Mouse (Mus musculus): ENCODE measurements around the gene Ank2. TPM values are rescaled to one million over a fixed set of nuclear protein-coding genes. Genes with fewer than 3 reads are reported as not detected.

The Ank2 gene
- polyA plus RNA-seq, 1 experiment, result 423 TPM

GRCm38 (mm10) chr3:127362611-127363393, 136.3 kb downstream of the Ank2 start:
- H3K4me3 ChIP-seq (ENCODE audit: insufficient read depth, low read depth, low read length), result no peak overlapping the region
- peaks cover 4% of the 10 kb centered on the region for H3K4me1 ChIP-seq (ENCODE audit: control insufficient read depth, insufficient read depth, low read length)
- 79% methylated on average over 9 of the region's 9 CpGs for WGBS
- no peak overlapping the region for H3K27ac ChIP-seq (ENCODE audit: insufficient read depth, low read depth, low read length)
- TF ChIP-seq POLR2A (IDR thresholded peaks at IDR 0.05; ENCODE audit: insufficient read depth, low read depth, low read length) (no peak), CTCF (IDR thresholded peaks at IDR 0.05; ENCODE audit: insufficient read depth, low read depth, low read length) (no peak)

GRCm38 (mm10) chr3:127361846-127362245, 137.3 kb downstream of the Ank2 start:
- no peak overlapping the region for H3K4me3 ChIP-seq (ENCODE audit: insufficient read depth, low read depth, low read length)
- TF ChIP-seq CTCF (IDR thresholded peaks at IDR 0.05; ENCODE audit: insufficient read depth, low read depth, low read length), result no peak
- no peak for TF ChIP-seq POLR2A (IDR thresholded peaks at IDR 0.05; ENCODE audit: insufficient read depth, low read depth, low read length)
- WGBS, result 90% methylated on average over 8 of the region's 8 CpGs
- H3K27ac ChIP-seq (ENCODE audit: insufficient read depth, low read depth, low read length), result no peak overlapping the region
- peaks cover 4% of the 10 kb centered on the region for H3K4me1 ChIP-seq (ENCODE audit: control insufficient read depth, insufficient read depth, low read length)

- Histone ChIP-seq H3K4me3 (ENCODE audit: insufficient read depth, low read depth, low read length) (no peak overlapping the region), H3K27ac (ENCODE audit: insufficient read depth, low read depth, low read length) (no peak overlapping the region), H3K4me1 (ENCODE audit: control insufficient read depth, insufficient read depth, low read length) (peaks cover 4% of the 10 kb centered on the region)
- WGBS, result 68% methylated on average over 5 of the region's 5 CpGs
- no peak for TF ChIP-seq CTCF (IDR thresholded peaks at IDR 0.05; ENCODE audit: insufficient read depth, low read depth, low read length)
These were observed 137.8 kb downstream of the Ank2 start for GRCm38 (mm10) chr3:127361384-127361783.

GRCm38 (mm10) chr3:127355252-127355651, 143.9 kb downstream of the Ank2 start:
- WGBS, result 52% methylated on average over 5 of the region's 5 CpGs
- TF ChIP-seq CTCF (IDR thresholded peaks at IDR 0.05; ENCODE audit: insufficient read depth, low read depth, low read length) (no peak), POLR2A (IDR thresholded peaks at IDR 0.05; ENCODE audit: insufficient read depth, low read depth, low read length) (no peak)
- H3K27ac ChIP-seq (ENCODE audit: insufficient read depth, low read depth, low read length), result no peak overlapping the region
- H3K4me1 ChIP-seq (ENCODE audit: control insufficient read depth, insufficient read depth, low read length), result no peaks in the 10 kb centered on the region
- H3K4me3 ChIP-seq (ENCODE audit: insufficient read depth, low read depth, low read length), result no peak overlapping the region

GRCm38 (mm10) chr3:127350602-127351362, 148.4 kb downstream of the Ank2 start:
- Histone ChIP-seq H3K4me3 (ENCODE audit: insufficient read depth, low read depth, low read length) (no peak overlapping the region), H3K27ac (ENCODE audit: insufficient read depth, low read depth, low read length) (no peak overlapping the region), H3K4me1 (ENCODE audit: control insufficient read depth, insufficient read depth, low read length) (no peaks in the 10 kb centered on the region)
- no peak for TF ChIP-seq CTCF (IDR thresholded peaks at IDR 0.05; ENCODE audit: insufficient read depth, low read depth, low read length)
- TF ChIP-seq POLR2A (IDR thresholded peaks at IDR 0.05; ENCODE audit: insufficient read depth, low read depth, low read length), result no peak
- WGBS, result 94% methylated on average over 9 of the region's 9 CpGs

- no peak overlapping the region for H3K4me3 ChIP-seq (ENCODE audit: insufficient read depth, low read depth, low read length)
- no peak overlapping the region for H3K27ac ChIP-seq (ENCODE audit: insufficient read depth, low read depth, low read length)
- WGBS, result 79% methylated on average over 7 of the region's 7 CpGs
- no peak for TF ChIP-seq POLR2A (IDR thresholded peaks at IDR 0.05; ENCODE audit: insufficient read depth, low read depth, low read length)
- H3K4me1 ChIP-seq (ENCODE audit: control insufficient read depth, insufficient read depth, low read length), result no peaks in the 10 kb centered on the region
These were observed 150.2 kb downstream of the Ank2 start for GRCm38 (mm10) chr3:127348926-127349325.

- H3K27ac ChIP-seq (ENCODE audit: insufficient read depth, low read depth, low read length), result no peak overlapping the region
- WGBS, result 26% methylated on average over 8 of the region's 8 CpGs
- no peak for TF ChIP-seq CTCF (IDR thresholded peaks at IDR 0.05; ENCODE audit: insufficient read depth, low read depth, low read length)
- TF ChIP-seq POLR2A (IDR thresholded peaks at IDR 0.05; ENCODE audit: insufficient read depth, low read depth, low read length), result no peak
These were observed 153.2 kb downstream of the Ank2 start for GRCm38 (mm10) chr3:127345860-127346459.

GRCm38 (mm10) chr3:127341300-127341699, 157.8 kb downstream of the Ank2 start:
- no peak overlapping the region for H3K4me3 ChIP-seq (ENCODE audit: insufficient read depth, low read depth, low read length)
- no peak for TF ChIP-seq POLR2A (IDR thresholded peaks at IDR 0.05; ENCODE audit: insufficient read depth, low read depth, low read length)
- TF ChIP-seq CTCF (IDR thresholded peaks at IDR 0.05; ENCODE audit: insufficient read depth, low read depth, low read length), result no peak
- H3K27ac ChIP-seq (ENCODE audit: insufficient read depth, low read depth, low read length), result no peak overlapping the region; the same call in 1 of the 2 replicates
- WGBS, result 32% methylated on average over 2 of the region's 2 CpGs
- H3K4me1 ChIP-seq (ENCODE audit: control insufficient read depth, insufficient read depth, low read length), result peaks cover 2% of the 10 kb centered on the region; the same call in 1 of the 2 replicates

More at GRCm38 (mm10) chr3:127345860-127346459, 153.2 kb downstream of the Ank2 start:
- Histone ChIP-seq H3K4me1 (ENCODE audit: control insufficient read depth, insufficient read depth, low read length) (peaks cover 2% of the 10 kb centered on the region; the same call in 1 of the 2 replicates), H3K4me3 (ENCODE audit: insufficient read depth, low read depth, low read length) (no peak overlapping the region)

- H3K4me1 ChIP-seq (ENCODE audit: control insufficient read depth, insufficient read depth, low read length), result no peaks in the 10 kb centered on the region; the same call in 1 of the 2 replicates
- H3K4me3 ChIP-seq (ENCODE audit: insufficient read depth, low read depth, low read length), result no peak overlapping the region
- TF ChIP-seq CTCF (IDR thresholded peaks at IDR 0.05; ENCODE audit: insufficient read depth, low read depth, low read length), result no peak
- TF ChIP-seq POLR2A (IDR thresholded peaks at IDR 0.05; ENCODE audit: insufficient read depth, low read depth, low read length), result no peak
- no peak overlapping the region for H3K27ac ChIP-seq (ENCODE audit: insufficient read depth, low read depth, low read length)
- 47% methylated on average over 6 of the region's 6 CpGs for WGBS
These were observed 164.3 kb downstream of the Ank2 start for GRCm38 (mm10) chr3:127334876-127335275.
